Mouse (Mus musculus): Measurements from ENCODE around the gene Lhx5.

Gene Lhx5

DNA sequence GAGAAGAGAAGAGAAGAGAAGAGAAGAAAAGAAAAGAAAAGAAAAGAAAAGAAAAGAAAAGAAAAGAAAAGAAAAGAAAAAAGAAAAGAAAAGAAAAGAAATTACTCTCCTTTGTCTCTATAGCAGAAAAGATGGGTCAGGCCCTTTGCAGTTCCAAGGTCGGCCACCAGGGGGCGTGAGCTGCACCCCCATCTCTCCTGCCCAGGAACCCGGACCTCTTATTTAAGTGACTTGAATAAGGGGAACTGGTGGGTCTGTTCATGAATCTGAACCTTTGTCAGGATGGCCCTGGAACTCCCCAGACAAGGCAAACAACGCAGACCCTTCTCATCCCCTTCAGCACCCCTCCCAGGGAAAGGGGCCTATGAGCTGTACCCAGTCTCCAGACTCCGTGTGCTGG lies 33.6 kb downstream of the Lhx5 start:
- no peak for DNase-seq (ENCODE audit: low spot score)

DNA sequence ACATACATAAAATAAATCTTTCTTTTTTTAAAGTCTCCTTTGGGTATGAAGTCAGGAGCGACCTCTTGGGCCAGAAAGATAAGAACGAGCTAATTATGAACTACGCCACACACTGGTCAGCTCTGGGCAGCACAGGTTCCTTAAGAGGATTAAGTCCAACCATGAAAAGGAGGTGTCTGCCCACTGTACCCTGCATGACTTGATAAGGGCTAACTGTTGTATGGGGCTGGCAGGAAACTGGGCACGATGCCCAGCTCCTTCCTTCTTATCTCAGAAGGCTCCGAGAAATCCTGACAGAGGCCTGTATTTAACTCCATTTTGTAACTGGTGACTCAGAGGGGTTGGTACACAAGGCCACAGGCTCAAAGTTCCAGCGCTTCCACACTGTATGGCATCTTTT lies 34.4 kb downstream of the Lhx5 start:
- DNase-seq (ENCODE audit: low spot score), result no peak

DNA sequence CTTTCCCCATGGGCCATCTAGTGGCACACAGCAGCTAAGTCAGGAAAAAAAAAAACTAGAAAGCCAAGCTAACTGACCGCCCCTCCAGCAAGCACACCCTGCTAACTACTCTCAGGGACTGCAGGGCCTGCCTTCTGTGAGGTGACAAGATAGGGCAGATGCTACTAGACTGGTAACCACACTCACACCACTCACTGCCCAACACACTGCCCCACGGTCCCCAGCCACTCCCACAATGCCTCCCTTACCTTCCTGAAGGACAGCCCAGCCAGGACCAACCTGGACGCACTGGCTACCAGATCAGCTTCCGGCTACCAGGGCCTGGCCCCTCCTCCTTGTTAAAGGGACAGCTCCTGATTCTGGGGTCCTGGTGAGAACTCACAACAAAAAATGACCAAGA lies 35.5 kb downstream of the Lhx5 start:
- DNase-seq (ENCODE audit: low spot score), result no peak

DNA sequence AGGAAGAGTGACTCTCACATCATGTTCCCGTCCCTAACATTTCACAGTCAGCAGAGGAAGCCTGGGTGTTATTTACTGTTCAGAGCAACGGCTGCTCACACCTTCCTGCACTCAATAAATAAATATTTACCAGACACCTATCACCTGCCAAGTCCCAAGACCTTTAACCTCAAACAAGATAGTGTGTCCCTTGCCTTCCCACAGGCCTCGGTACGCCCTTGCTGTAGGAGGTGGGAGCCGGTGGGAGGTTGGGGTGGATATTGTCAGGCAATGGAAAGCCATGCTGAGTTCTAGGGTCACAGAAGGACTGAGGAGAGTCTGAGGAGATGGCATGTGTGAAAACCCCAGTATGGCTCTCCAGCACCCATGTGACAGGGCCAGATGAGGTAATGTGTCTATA lies 36.8 kb downstream of the Lhx5 start:
- no peak for DNase-seq (ENCODE audit: low spot score)

DNA sequence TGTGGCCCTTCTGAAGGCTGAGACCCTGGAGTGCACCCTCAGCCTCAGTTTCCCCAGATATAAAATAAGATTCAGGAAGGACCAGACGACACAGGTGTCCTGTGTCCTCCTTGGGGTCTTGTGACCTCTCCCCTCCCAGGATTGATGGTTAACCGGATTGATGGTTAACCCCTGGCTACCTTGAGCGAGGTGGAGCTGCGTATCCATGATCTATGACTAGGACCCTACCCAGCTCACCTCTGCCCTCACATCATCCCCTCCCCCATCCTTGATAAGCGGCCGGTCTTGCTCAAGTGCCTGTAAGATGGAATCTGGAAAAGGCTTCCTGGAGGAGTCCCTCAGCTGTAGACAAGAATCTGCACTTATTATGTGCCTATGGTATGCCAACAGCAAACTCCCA lies 37.3 kb downstream of the Lhx5 start:
- no peak for DNase-seq (ENCODE audit: low spot score)

- DNase-seq (ENCODE audit: low spot score), result no peak
These were observed 40.0 kb downstream of the Lhx5 start for GRCm38 (mm10) chr5:120471538-120471937.

GRCm38 (mm10) chr5:120472770-120473169 lies 41.3 kb downstream of the Lhx5 start, which contains the start of gene Sdsl:
Sdsl (minus strand) TSS chr5:120472810.
- DNase-seq (ENCODE audit: low spot score), result no peak

- no peak for DNase-seq (ENCODE audit: low spot score)
These were observed 41.9 kb downstream of the Lhx5 start for GRCm38 (mm10) chr5:120473361-120473760.

DNA sequence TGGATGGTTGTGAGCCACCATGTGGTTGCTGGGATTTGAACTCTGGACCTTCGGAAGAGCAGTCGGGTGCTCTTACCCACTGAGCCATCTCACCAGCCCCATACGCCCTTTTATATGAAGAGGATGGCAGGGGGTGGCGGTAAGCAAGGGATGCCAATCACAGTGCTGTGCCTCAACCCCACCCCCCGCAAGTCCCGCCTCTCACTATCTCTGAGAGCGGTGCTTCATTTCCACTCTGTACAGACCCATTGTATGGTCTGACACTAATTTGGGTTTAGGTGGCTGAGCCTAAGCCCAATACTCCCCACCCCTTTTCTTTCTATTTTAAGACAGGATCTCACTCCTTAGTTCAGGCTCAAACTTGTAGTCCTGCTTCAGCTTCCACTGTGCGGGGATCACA lies 44.4 kb downstream of the Lhx5 start:
- no peak for DNase-seq (ENCODE audit: low spot score)

- DNase-seq (ENCODE audit: low spot score), result no peak
These were observed 44.8 kb downstream of the Lhx5 start, which contains the start of gene Sds for GRCm38 (mm10) chr5:120476296-120476695. Sds (plus strand) TSS chr5:120476526.

GRCm38 (mm10) chr5:120477993-120478392 lies 46.5 kb downstream of the Lhx5 start:
- no peak for DNase-seq (ENCODE audit: low spot score)

DNA sequence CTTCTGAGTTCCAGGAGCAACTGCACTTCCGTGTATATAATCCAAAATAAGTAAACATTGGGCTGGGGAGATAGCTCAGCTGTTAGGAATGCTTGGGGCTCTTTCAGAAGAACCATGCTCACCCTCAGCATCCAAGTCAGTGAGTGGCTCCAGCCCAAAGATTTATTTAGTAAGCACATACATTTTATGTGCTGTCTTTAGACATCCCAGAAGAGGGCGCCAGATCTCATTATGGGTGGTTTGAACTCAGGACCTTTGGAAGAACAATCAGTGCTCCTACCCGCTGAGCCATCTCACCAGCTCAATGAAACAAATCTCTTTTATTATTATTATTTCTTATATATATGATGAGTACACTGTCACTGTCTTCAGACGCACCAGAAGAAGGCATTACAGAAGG lies 48.0 kb downstream of the Lhx5 start:
- no peak for DNase-seq (ENCODE audit: low spot score)

DNA sequence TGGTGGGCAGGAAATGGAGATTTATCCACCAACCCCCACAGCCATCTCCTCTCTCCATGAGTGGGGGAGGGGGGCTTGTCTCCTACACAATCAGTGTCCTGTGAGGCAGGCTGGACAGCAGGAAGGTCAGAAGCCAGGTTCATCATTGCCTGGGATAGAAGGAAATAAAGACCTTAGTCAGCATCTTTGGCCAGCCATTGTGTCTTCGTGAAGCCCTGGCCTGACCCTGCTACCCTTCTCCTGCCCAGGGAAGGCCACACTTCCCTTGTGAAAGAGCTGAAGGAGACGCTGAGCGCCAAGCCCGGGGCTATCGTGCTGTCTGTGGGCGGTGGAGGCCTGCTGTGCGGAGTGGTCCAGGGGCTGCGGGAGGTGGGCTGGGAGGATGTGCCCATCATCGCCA lies 49.7 kb downstream of the Lhx5 start:
- no peak for DNase-seq (ENCODE audit: low spot score)

DNA sequence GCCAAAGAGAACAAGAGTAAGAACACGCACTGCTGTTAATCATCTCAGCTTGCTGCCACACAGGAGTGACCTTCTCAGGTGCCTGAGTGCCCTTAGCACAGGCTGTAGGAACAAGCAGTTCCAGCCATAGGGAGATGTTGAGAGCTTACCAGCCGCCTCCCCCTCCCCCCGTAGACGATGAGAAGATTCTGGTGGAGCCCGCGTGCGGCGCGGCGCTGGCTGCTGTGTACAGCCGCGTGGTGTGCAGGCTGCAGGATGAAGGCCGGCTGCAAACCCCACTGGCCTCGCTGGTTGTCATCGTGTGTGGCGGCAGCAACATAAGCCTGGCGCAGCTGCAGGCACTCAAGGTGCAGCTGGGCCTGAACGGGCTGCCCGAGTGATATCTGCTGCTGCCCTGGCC lies 51.9 kb downstream of the Lhx5 start:
- DNase-seq (ENCODE audit: low spot score), result no peak

GRCm38 (mm10) chr5:120487844-120488243 lies 56.3 kb downstream of the Lhx5 start:
- DNase-seq (ENCODE audit: low spot score), result no peak

DNA sequence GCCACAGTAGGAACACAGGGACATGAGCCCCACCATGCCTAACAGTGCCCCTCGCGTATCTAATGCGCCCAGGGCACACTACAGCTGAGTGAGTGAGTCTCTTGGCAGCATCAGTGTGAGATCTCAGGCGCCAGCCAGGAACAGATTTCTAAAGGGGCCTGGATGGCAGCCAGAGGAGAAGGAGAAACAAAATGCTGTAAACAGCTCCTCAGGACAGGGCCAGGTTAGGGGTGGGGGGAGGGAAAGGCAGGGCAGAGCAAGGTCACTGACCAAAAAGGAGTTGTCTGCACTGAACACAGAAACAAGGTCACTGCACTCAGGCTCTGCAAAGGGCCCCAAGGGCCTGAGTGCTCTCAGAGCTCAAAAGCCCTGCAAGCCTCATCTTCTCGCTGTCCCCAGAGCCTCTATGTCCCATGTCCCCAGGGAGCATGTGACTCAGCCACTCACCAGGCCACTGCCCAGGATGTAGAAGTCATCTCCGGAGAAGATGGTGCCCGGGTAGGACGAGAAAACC lies 59.2 kb downstream of the Lhx5 start:
- no peak for DNase-seq (ENCODE audit: low spot score)

Data from urinary bladder, postnatal 10 days (tissue).